ENCODE assay signal across 21 mouse cellular contexts in genomic region chr7:140170863-140171262, GRCm38 (mm10). TPM values are rescaled to one million over a fixed set of nuclear protein-coding genes. Genes with fewer than 3 reads are reported as not detected.
"Had no signal": no experiment of that assay in that cellular context is flagged by ENCODE, and none has a peak within 500 bp of the region (broad histone marks: within the 10 kb centered on the region; RNA-seq: fewer than 3 reads in every experiment).

No protein-coding gene starts in this region.

- H3K27me3 ChIP-seq: intestine, embryonic 15.5 days; limb, embryonic 12.5 days; limb, embryonic 15.5 days; midbrain, embryonic 12.5 days; neural tube, embryonic 13.5 days; stomach, embryonic 15.5 days had no signal

- H3K27ac ChIP-seq: intestine, embryonic 15.5 days; kidney, postnatal 0 days; limb, embryonic 12.5 days; limb, embryonic 15.5 days; liver, embryonic 14.5 days; macrophage; midbrain, embryonic 12.5 days; neural tube, embryonic 13.5 days; stomach, embryonic 15.5 days had no signal

- DNase-seq: left cerebral cortex, postnatal 4 days; liver, postnatal 0 days; lung, embryonic 14.5 days; retina, postnatal 1 day; right cerebral cortex, postnatal 25 days; spleen, adult 18-20 months; thymus, postnatal 25 days had no signal

- H3K4me3 ChIP-seq: intestine, embryonic 15.5 days; limb, embryonic 12.5 days; limb, embryonic 15.5 days; midbrain, embryonic 12.5 days; myocyte; neural tube, embryonic 13.5 days; stomach, embryonic 15.5 days had no signal

- H3K36me3 ChIP-seq: intestine, embryonic 15.5 days; limb, embryonic 12.5 days; limb, embryonic 15.5 days; midbrain, embryonic 12.5 days; neural tube, embryonic 13.5 days; stomach, embryonic 15.5 days had no signal

- H3K4me1 ChIP-seq: intestine, embryonic 15.5 days; limb, embryonic 12.5 days; limb, embryonic 15.5 days; midbrain, embryonic 12.5 days; neural tube, embryonic 13.5 days; stomach, embryonic 15.5 days had no signal

RNA-seq across cellular contexts. Expression of gene Olfr523, which starts 2.2 kb away (rescaled TPM):
- polyA plus RNA-seq: intestine, embryonic 15.5 days; kidney, postnatal 0 days; limb, embryonic 12.5 days; limb, embryonic 15.5 days; liver, embryonic 11.5 days; liver, embryonic 14.5 days; liver, postnatal 0 days; lung, embryonic 14.5 days; lung, postnatal 0 days; macrophage; midbrain, embryonic 12.5 days; midbrain, embryonic 16.5 days; myocyte; neural tube, embryonic 13.5 days; stomach, embryonic 15.5 days had no signal

RNA-seq across cellular contexts. Expression of gene Olfr522, which starts 6.3 kb away (rescaled TPM):
- polyA plus RNA-seq: intestine, embryonic 15.5 days; kidney, postnatal 0 days; limb, embryonic 12.5 days; limb, embryonic 15.5 days; liver, embryonic 11.5 days; liver, embryonic 14.5 days; liver, postnatal 0 days; lung, embryonic 14.5 days; lung, postnatal 0 days; macrophage; midbrain, embryonic 12.5 days; midbrain, embryonic 16.5 days; myocyte; neural tube, embryonic 13.5 days; stomach, embryonic 15.5 days; thymus, postnatal 0 days had no signal

RNA-seq across cellular contexts. Expression of gene Sprn, which starts 16.2 kb away (rescaled TPM):
- polyA plus RNA-seq: liver, embryonic 11.5 days; liver, embryonic 14.5 days; macrophage; myocyte had no signal

RNA-seq across cellular contexts. Expression of gene Olfr524, which starts 34.9 kb away (rescaled TPM):
- polyA plus RNA-seq: intestine, embryonic 15.5 days; kidney, postnatal 0 days; limb, embryonic 12.5 days; limb, embryonic 15.5 days; liver, embryonic 11.5 days; liver, embryonic 14.5 days; liver, postnatal 0 days; lung, embryonic 14.5 days; lung, postnatal 0 days; macrophage; midbrain, embryonic 12.5 days; midbrain, embryonic 16.5 days; myocyte; neural tube, embryonic 13.5 days; stomach, embryonic 15.5 days had no signal
